Mouse (Mus musculus): Measurements from ENCODE around the gene Morc4.
A peak's percentile ranks its signal among the peaks of the same experiment; 100 is the strongest.

Gene Morc4

GRCm38 (mm10) chrX:139805918-139806317 is 65.6 kb downstream of the Morc4 start:
- DNase-seq: no peak

- DNase-seq: no peak
Measured at GRCm38 (mm10) chrX:139803028-139803427, 68.4 kb downstream of the Morc4 start.

GRCm38 (mm10) chrX:139800406-139800878 is 71.0 kb downstream of the Morc4 start, which contains the start of gene Cldn2:
TSS of gene Cldn2 (plus strand) at chrX:139800828.
- no peak for DNase-seq

- DNase-seq: no peak
Measured at GRCm38 (mm10) chrX:139799953-139800352, 71.5 kb downstream of the Morc4 start.

GRCm38 (mm10) chrX:139797875-139798274 is 73.6 kb downstream of the Morc4 start:
- no peak for DNase-seq

GRCm38 (mm10) chrX:139796037-139796436 is 75.4 kb downstream of the Morc4 start:
- DNase-seq: no peak

- no peak for DNase-seq
Measured at GRCm38 (mm10) chrX:139794072-139794845, 77.2 kb downstream of the Morc4 start.

GRCm38 (mm10) chrX:139785764-139786163 is 85.7 kb downstream of the Morc4 start:
- DNase-seq: peak in 1 of 2 experiments; percentile 35

- DNase-seq: no peak
Measured at GRCm38 (mm10) chrX:139783045-139783422, 88.4 kb downstream of the Morc4 start.

- no peak for DNase-seq
Measured at GRCm38 (mm10) chrX:139782278-139783044, 89.0 kb downstream of the Morc4 start, which contains the start of gene Ripply1. TSS of gene Ripply1 (minus strand) at chrX:139782353.

GRCm38 (mm10) chrX:139781563-139781962 is 89.9 kb downstream of the Morc4 start:
- no peak for DNase-seq

GRCm38 (mm10) chrX:139780988-139781387 is 90.5 kb downstream of the Morc4 start:
- no peak for DNase-seq

- no peak for DNase-seq
Measured at GRCm38 (mm10) chrX:139779401-139779800, 92.1 kb downstream of the Morc4 start.

- DNase-seq: no peak
Measured at GRCm38 (mm10) chrX:139778886-139779285, 92.6 kb downstream of the Morc4 start.

GRCm38 (mm10) chrX:139777357-139777756 is 94.1 kb downstream of the Morc4 start:
- DNase-seq: peak in 1 of 2 experiments; percentile 8

GRCm38 (mm10) chrX:139775084-139775612 is 96.3 kb downstream of the Morc4 start:
- DNase-seq: peak in 1 of 2 experiments; percentile 23

- peak; percentile 68 to 71 for DNase-seq
Measured at GRCm38 (mm10) chrX:139774309-139775083, 97.0 kb downstream of the Morc4 start.
